Mouse (Mus musculus) adrenal gland, postnatal 10 days (tissue): ENCODE results near the gene Hist1h3d. TPM values are rescaled to one million over a fixed set of nuclear protein-coding genes. Genes with fewer than 3 reads are reported as not detected.
"Not testable (repeated sequence)": the region's sequence is repeated elsewhere in the genome, so short reads cannot be mapped to it uniquely, and the experiment has no call there.

Source experiments
- DNase-seq: peaks from one replicate; pipeline ENCODE4 v3.0.0; 2021; ENCODE audit warnings: mixed read lengths
- total RNA-seq, 2 experiments: library from RNA; stranded (reverse); gene quantifications; 2 replicates each; pipeline ENCODE4 v1.2.3; 2021

Gene Hist1h3d
- total RNA-seq, 2 experiments from 2014 or later = 38.0 to 43.5 TPM

GRCm38 (mm10) chr13:23542225-23542980 lies 33.2 kb upstream of the Hist1h3d start:
- not testable (repeated sequence) for DNase-seq

GRCm38 (mm10) chr13:23542999-23543607 lies 32.5 kb upstream of the Hist1h3d start, which contains the start of gene Hist1h2bh:
Gene Hist1h2bh, minus strand, starts transcription at chr13:23543392.
- peak; percentile 77 for DNase-seq

- DNase-seq = peak; percentile 78
Measured at GRCm38 (mm10) chr13:23543965-23544786, 31.4 kb upstream of the Hist1h3d start, which contains the start of gene Hist1h3f. Gene Hist1h3f, plus strand, starts transcription at chr13:23544052.

GRCm38 (mm10) chr13:23544787-23545120 lies 30.8 kb upstream of the Hist1h3d start:
- not testable (repeated sequence) for DNase-seq

GRCm38 (mm10) chr13:23546694-23547093 lies 28.9 kb upstream of the Hist1h3d start:
- no peak for DNase-seq

GRCm38 (mm10) chr13:23550761-23551145 lies 24.8 kb upstream of the Hist1h3d start:
- DNase-seq = no peak

- DNase-seq = peak; percentile 91
Measured at GRCm38 (mm10) chr13:23551146-23551834, 24.3 kb upstream of the Hist1h3d start, which contains the start of gene Hist1h4f. Gene Hist1h4f, minus strand, starts transcription at chr13:23551648.

- no peak for DNase-seq
Measured at GRCm38 (mm10) chr13:23551931-23552914, 23.3 kb upstream of the Hist1h3d start.

GRCm38 (mm10) chr13:23552962-23553361 lies 22.6 kb upstream of the Hist1h3d start, which contains the start of gene Hist1h1d:
Gene Hist1h1d, plus strand, starts transcription at chr13:23553262.
- no peak for DNase-seq

GRCm38 (mm10) chr13:23554393-23554792 lies 21.2 kb upstream of the Hist1h3d start:
- DNase-seq = no peak

- peak; percentile 84 for DNase-seq
Measured at GRCm38 (mm10) chr13:23554925-23555838, 20.4 kb upstream of the Hist1h3d start.

- DNase-seq = peak; percentile 75
Measured at GRCm38 (mm10) chr13:23555839-23556416, 19.6 kb upstream of the Hist1h3d start.

- no peak for DNase-seq
Measured at GRCm38 (mm10) chr13:23556906-23557305, 18.7 kb upstream of the Hist1h3d start.

- not testable (repeated sequence) for DNase-seq
Measured at GRCm38 (mm10) chr13:23560699-23561098, 14.9 kb upstream of the Hist1h3d start.

GRCm38 (mm10) chr13:23561531-23561882 lies 14.1 kb upstream of the Hist1h3d start:
- DNase-seq = not testable (repeated sequence)

- DNase-seq = peak; percentile 94
Measured at GRCm38 (mm10) chr13:23561883-23562659, 13.5 kb upstream of the Hist1h3d start, which contains the start of gene Hist1h3e. Gene Hist1h3e, minus strand, starts transcription at chr13:23562369.

- peak; percentile 42 for DNase-seq
Measured at GRCm38 (mm10) chr13:23562699-23563462, 12.7 kb upstream of the Hist1h3d start.
